Mouse (Mus musculus) embryonic fibroblast, embryonic 13.5 days (primary cell): ENCODE measurements around the gene Zbtb46.

Source experiments
- CTCF ChIP-seq: IDR thresholded peaks from 2 replicates; pipeline ENCODE4 v1.5.1; 2011; ENCODE audit warnings: mild to moderate bottlenecking, control low read depth, low read length, moderate library complexity, borderline replicate concordance; ENCODE audit not compliant: insufficient read depth
- POLR2A ChIP-seq: IDR thresholded peaks from 2 replicates; pipeline ENCODE4 v1.6.1; 2011; ENCODE audit warnings: low read depth, mild to moderate bottlenecking, control low read depth, low read length, moderate library complexity

- no peak for TF ChIP-seq CTCF
- no peak for TF ChIP-seq POLR2A
Observed at GRCm38 (mm10) chr2:181394086-181394485, 65.1 kb downstream of the Zbtb46 start.
